Mouse (Mus musculus): ENCODE measurements around the gene Gm21541. TPM values are rescaled to one million over a fixed set of nuclear protein-coding genes. Genes with fewer than 3 reads are reported as not detected.

Gm21541 gene
- polyA plus RNA-seq (2012; rRNA removed) = 4.9 TPM in 1 of 2 replicates, not detected in the other

GRCm38 (mm10) chr4:41903310-41903709, at the start of gene Gm21541:
Gm21541 (plus strand) TSS chr4:41903610.

GRCm38 (mm10) chr4:41941272-41941671, 37.9 kb downstream of the Gm21541 start, which contains the start of gene Gm20878:
Gm20878 (plus strand) TSS chr4:41941572.

Other genes starting within 250 kb of the Gm21541 start
- gene Cntfr, start 206.5 kb upstream of the Gm21541 start, polyA plus RNA-seq (2012; rRNA removed) = 5.9 and 7.8 TPM in 2 replicates
- 93.9 and 97.7 TPM in 2 replicates for gene Il11ra1, start 203.6 kb upstream of the Gm21541 start, polyA plus RNA-seq (2012; rRNA removed)
- gene Rpp25l, start 190.1 kb upstream of the Gm21541 start, polyA plus RNA-seq (2012; rRNA removed) = 29.8 and 44.5 TPM in 2 replicates
- 33.7 and 36.5 TPM in 2 replicates for gene Dctn3, start 180.4 kb upstream of the Gm21541 start, polyA plus RNA-seq (2012; rRNA removed)
- not detected in 2 replicates for gene Arid3c, start 172.5 kb upstream of the Gm21541 start, polyA plus RNA-seq (2012; rRNA removed)
- 39.5 and 40.0 TPM in 2 replicates for gene Galt, start 148.4 kb upstream of the Gm21541 start, polyA plus RNA-seq (2012; rRNA removed)
- gene Sigmar1, start 147.5 kb upstream of the Gm21541 start, polyA plus RNA-seq (2012; rRNA removed) = 38.6 and 40.6 TPM in 2 replicates
- gene Ccl27a, start 129.4 kb upstream of the Gm21541 start, polyA plus RNA-seq (2012; rRNA removed) = 28.4 and 32.1 TPM in 2 replicates
- 0.34 and 3.0 TPM in 2 replicates for gene Gm20878, start 38.0 kb downstream of the Gm21541 start, polyA plus RNA-seq (2012; rRNA removed)
- 0.02 TPM in 1 of 2 replicates, not detected in the other for gene Fam205a4, start 62.4 kb downstream of the Gm21541 start, polyA plus RNA-seq (2012; rRNA removed)
- gene Gm21093, start 131.1 kb downstream of the Gm21541 start, polyA plus RNA-seq (2012; rRNA removed) = 0.03 TPM in 1 of 2 replicates, not detected in the other
- gene Gm3893, start 187.6 kb downstream of the Gm21541 start, polyA plus RNA-seq (2012; rRNA removed) = not detected in 2 replicates
- not detected in 2 replicates for gene Gm13304, start 211.2 kb downstream of the Gm21541 start, polyA plus RNA-seq (2012; rRNA removed)
- not detected in 2 replicates for gene Gm13306, start 249.8 kb downstream of the Gm21541 start, polyA plus RNA-seq (2012; rRNA removed)

Measured in stomach, adult 2 months (tissue).